20 mouse cellular contexts compared by ENCODE assay signal in genomic region chr3:30887449-30887848, GRCm38 (mm10). TPM values are rescaled to one million over a fixed set of nuclear protein-coding genes. Genes with fewer than 3 reads are reported as not detected.
DNase-seq lines count a peak whose midpoint lies in the region; ATAC-seq and TF ChIP-seq lines count a peak whose summit lies in the region.
"Had no signal": no experiment of that assay in that cellular context is flagged by ENCODE, and none has a peak within 500 bp of the region (broad histone marks: within the 10 kb centered on the region; RNA-seq: fewer than 3 reads in every experiment).

No protein-coding gene starts in this region.

- no peak for DNase-seq in heart, adult 2 months
- no peak for DNase-seq in liver, adult 2 months (ENCODE audit: extremely low read depth, low read depth, low spot score)
- DNase-seq in liver (no peak), ES-CJ7 (ENCODE audit: low read depth, low spot score) (peak; percentile 31)
- no peak for DNase-seq in left cerebral cortex, postnatal 10 days (ENCODE audit: extremely low spot score in 1 of 2, low spot score in 2 of 2)
- DNase-seq: adrenal gland, postnatal 14 days; cerebellum, adult 18-20 months; cerebellum, adult 9-11 months; cerebellum, postnatal 36 days; heart, postnatal 4 days had no signal

- 0 out of 2 replicates have a peak, but pooled peaks have one; percentile 5 for TF ChIP-seq CTCF in heart, adult 2 months (IDR thresholded peaks at IDR 0.05)
- 0 out of 2 replicates have a peak, but pooled peaks have one; percentile 14 for TF ChIP-seq CTCF in liver, adult 2 months (IDR thresholded peaks at IDR 0.05; ENCODE audit: low read depth, low read length)
- TF ChIP-seq CTCF in bone marrow, adult 2 months (IDR thresholded peaks at IDR 0.05; ENCODE audit: control insufficient read depth, insufficient read depth, low read length): 0 out of 2 replicates have a peak, but pooled peaks have one; percentile 6

- no peaks in the 10 kb centered on the region for H3K79me2 ChIP-seq in heart, adult 2 months (replicated peaks; ENCODE audit: control insufficient read depth, insufficient read depth, low read length)
- H3K79me2 ChIP-seq in liver, adult 2 months (ENCODE audit: control insufficient read depth, insufficient read depth, low read length): no peaks in the 10 kb centered on the region

- H3K4me1 ChIP-seq in heart, adult 2 months (ENCODE audit: control insufficient read depth, insufficient read depth, low read length): no peaks in the 10 kb centered on the region
- H3K4me1 ChIP-seq in heart, embryonic 11.5 days (ENCODE audit: control insufficient read depth, insufficient read depth, low read length): no peaks in the 10 kb centered on the region
- H3K4me1 ChIP-seq in liver, adult 2 months (ENCODE audit: control insufficient read depth, insufficient read depth, low read length): no peaks in the 10 kb centered on the region
- 0 out of 2 replicates have a peak, but pooled peaks cover 1% of the 10 kb centered on the region for H3K4me1 ChIP-seq in bone marrow, adult 2 months (ENCODE audit: control insufficient read depth, insufficient read depth, low read length)
- H3K4me1 ChIP-seq: embryonic facial prominence, embryonic 10.5 days; heart, embryonic 13.5 days; hindbrain, embryonic 12.5 days had no signal

- H3K9ac ChIP-seq in heart, adult 2 months (ENCODE audit: low read depth, low read length): no peak overlapping the region
- H3K9ac ChIP-seq in heart, embryonic 11.5 days (ENCODE audit: low read depth, low read length): no peak overlapping the region
- no peak overlapping the region for H3K9ac ChIP-seq in liver, adult 2 months (ENCODE audit: low read depth, low read length)
- H3K9ac ChIP-seq: heart, embryonic 13.5 days; hindbrain, embryonic 12.5 days had no signal

- no peaks in the 10 kb centered on the region for H3K9me3 ChIP-seq in heart, embryonic 11.5 days (replicated peaks; ENCODE audit: control insufficient read depth, low read length)
- H3K9me3 ChIP-seq: heart, embryonic 13.5 days; hindbrain, embryonic 12.5 days had no signal

- intact Hi-C loops in heart, adult 2 months (cut with DNase I): no loop called here
- intact Hi-C loops in left cerebral cortex, postnatal 10 days (cut with DNase I): no loop called here

- no peak for ATAC-seq in heart, embryonic 11.5 days (replicated peaks; ENCODE audit: insufficient number of reproducible peaks, low FRiP score, low TSS enrichment)
- ATAC-seq: activated CD4-positive, CD25-positive, alpha-beta regulatory T cell, adult 4 months; forebrain, embryonic 14.5 days; hindbrain, embryonic 16.5 days; inflammation-experienced regulatory T-cells, adult 6 months had no signal

- no peak for TF ChIP-seq POLR2A in heart, adult 2 months (IDR thresholded peaks at IDR 0.05; ENCODE audit: insufficient read depth, low read depth, low read length)
- no peak for TF ChIP-seq POLR2A in liver, adult 2 months (IDR thresholded peaks at IDR 0.05; ENCODE audit: extremely low read depth, insufficient read depth, low read length)
- no peak for TF ChIP-seq POLR2A in bone marrow, adult 2 months (IDR thresholded peaks at IDR 0.05; ENCODE audit: borderline replicate concordance, control insufficient read depth, low read depth, low read length)

- no peak overlapping the region for H3K4me3 ChIP-seq in heart, adult 2 months
- H3K4me3 ChIP-seq in heart, embryonic 11.5 days (ENCODE audit: low read depth, low read length): no peak overlapping the region
- no peak overlapping the region for H3K4me3 ChIP-seq in liver, adult 2 months (ENCODE audit: insufficient read depth, low read depth, low read length)
- H3K4me3 ChIP-seq in bone marrow, adult 2 months (replicated peaks; ENCODE audit: control insufficient read depth, low read depth, low read length): no peak overlapping the region
- H3K4me3 ChIP-seq: embryonic facial prominence, embryonic 10.5 days; heart, embryonic 13.5 days; hindbrain, embryonic 12.5 days had no signal

- no peak for TF ChIP-seq EP300 in heart, adult 2 months (IDR thresholded peaks at IDR 0.05; ENCODE audit: insufficient read depth, low read depth, low read length)

- H3K27ac ChIP-seq in heart, adult 2 months: no peak overlapping the region
- no peak overlapping the region for H3K27ac ChIP-seq in heart, embryonic 11.5 days (ENCODE audit: low read depth, low read length)
- no peak overlapping the region for H3K27ac ChIP-seq in liver, adult 2 months (replicated peaks; ENCODE audit: insufficient read depth, low read depth, low read length)
- no peak overlapping the region for H3K27ac ChIP-seq in bone marrow, adult 2 months (ENCODE audit: control insufficient read depth, insufficient read depth, low read depth, low read length, poor library complexity)
- H3K27ac ChIP-seq: embryonic facial prominence, embryonic 10.5 days; heart, embryonic 13.5 days; hindbrain, embryonic 12.5 days had no signal

- no peaks in the 10 kb centered on the region for H3K36me3 ChIP-seq in heart, adult 2 months (ENCODE audit: control insufficient read depth, insufficient read depth, low read length)
- H3K36me3 ChIP-seq in heart, embryonic 11.5 days (ENCODE audit: control insufficient read depth, insufficient read depth, low read length): no peaks in the 10 kb centered on the region
- no peaks in the 10 kb centered on the region for H3K36me3 ChIP-seq in liver, adult 2 months (ENCODE audit: control insufficient read depth, insufficient read depth, low read length)
- H3K36me3 ChIP-seq: embryonic facial prominence, embryonic 10.5 days; hindbrain, embryonic 12.5 days had no signal

- WGBS in heart, adult 2 months: 76% methylated on average over 3 of the region's 3 CpGs
- 92% methylated on average over 3 of the region's 3 CpGs for WGBS in heart, embryonic 11.5 days (ENCODE audit: insufficient replicate concordance)
- WGBS in liver, adult 2 months: 83% methylated on average over 3 of the region's 3 CpGs
- 82% methylated on average over 3 of the region's 3 CpGs for WGBS in bone marrow, adult 2 months

- no peak overlapping the region for H3K4me2 ChIP-seq in heart, embryonic 11.5 days
- H3K4me2 ChIP-seq: heart, embryonic 13.5 days; hindbrain, embryonic 12.5 days had no signal

- no peaks in the 10 kb centered on the region for H3K27me3 ChIP-seq in heart, adult 2 months (ENCODE audit: control insufficient read depth, insufficient read depth, low read length)
- no peaks in the 10 kb centered on the region for H3K27me3 ChIP-seq in heart, embryonic 11.5 days (ENCODE audit: control insufficient read depth, insufficient read depth, low read length)
- no peaks in the 10 kb centered on the region for H3K27me3 ChIP-seq in liver, adult 2 months (ENCODE audit: control insufficient read depth, insufficient read depth, low read length)
- H3K27me3 ChIP-seq: heart, embryonic 13.5 days; hindbrain, embryonic 12.5 days had no signal

RNA-seq across cellular contexts. Expression of gene Gpr160, which starts 31.7 kb away (rescaled TPM):
- 1 to 10 TPM; 1.4 to 2.8 TPM for total RNA-seq in heart, adult 2 months (2021)
- polyA plus RNA-seq in heart, adult 2 months (2012; rRNA removed): 1.9 and 4.0 TPM in 2 replicates
- polyA plus RNA-seq in heart, embryonic 11.5 days (2014; fragmentation: Nextera tagmentation; extraction: Ambion mirVana): 0.62 and 1.2 TPM in 2 replicates
- total RNA-seq in liver, adult 2 months (2014; rRNA removed): 0.83 and 2.5 TPM in 2 replicates
- polyA plus RNA-seq in liver, adult 2 months (2012; rRNA removed): 0.40 and 0.61 TPM in 2 replicates
- 5.0 and 11.2 TPM in 2 replicates for polyA plus RNA-seq in bone marrow, adult 2 months (2011; ENCODE audit: insufficient read depth, insufficient read length, low replicate concordance, missing spikeins)
- total RNA-seq in left cerebral cortex, postnatal 10 days (2021): under 1 TPM; 0.69 to 0.75 TPM
- polyA plus RNA-seq: G1E had no signal
